Mouse (Mus musculus) B cell, adult 2 months (primary cell): ENCODE data around the gene March5.
"Not testable (repeated sequence)": the region's sequence is repeated elsewhere in the genome, so short reads cannot be mapped to it uniquely, and the experiment has no call there.

ENCODE experiments used
- DNase-seq, 2 experiments: peaks; one replicate each; pipeline ENCODE4 v3.0.0; 2022

March5 gene

GRCm38 (mm10) chr19:37207303-37208175 lies at the start of gene March5:
Gene March5, plus strand, starts transcription at chr19:37207543.
- DNase-seq = peak; percentile 86 to 87

- no peak for DNase-seq
Observed at GRCm38 (mm10) chr19:37172096-37172495, 35.2 kb upstream of the March5 start.

DNA sequence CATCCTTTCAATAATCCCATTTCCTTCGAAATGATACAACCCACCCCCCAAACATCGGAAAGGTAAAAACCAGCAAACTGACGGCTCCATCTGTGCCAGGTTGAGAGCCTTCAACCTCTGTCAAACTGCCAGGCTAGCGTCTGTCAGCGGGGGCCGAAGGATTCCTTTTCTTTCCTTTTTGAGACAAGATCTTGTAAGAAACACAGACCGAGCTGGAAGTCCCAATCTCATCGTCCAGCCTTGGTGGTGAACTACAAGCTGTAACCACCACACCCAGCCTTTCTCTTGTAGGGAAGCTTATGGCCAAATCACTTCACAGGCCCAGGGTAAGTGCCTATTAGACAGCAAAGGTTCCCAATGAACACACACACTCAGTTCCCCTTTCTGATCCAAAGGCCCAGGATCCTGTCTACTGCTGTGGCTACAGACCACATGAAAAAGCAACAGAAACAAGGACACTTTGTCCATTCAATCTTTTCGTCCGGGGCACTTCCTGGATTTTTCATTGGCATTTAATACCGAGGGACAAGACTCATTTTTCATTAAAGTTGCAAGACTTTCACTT lies 34.7 kb upstream of the March5 start:
- DNase-seq = no peak

GRCm38 (mm10) chr19:37173331-37174115 lies 33.8 kb upstream of the March5 start:
- no peak for DNase-seq

DNA sequence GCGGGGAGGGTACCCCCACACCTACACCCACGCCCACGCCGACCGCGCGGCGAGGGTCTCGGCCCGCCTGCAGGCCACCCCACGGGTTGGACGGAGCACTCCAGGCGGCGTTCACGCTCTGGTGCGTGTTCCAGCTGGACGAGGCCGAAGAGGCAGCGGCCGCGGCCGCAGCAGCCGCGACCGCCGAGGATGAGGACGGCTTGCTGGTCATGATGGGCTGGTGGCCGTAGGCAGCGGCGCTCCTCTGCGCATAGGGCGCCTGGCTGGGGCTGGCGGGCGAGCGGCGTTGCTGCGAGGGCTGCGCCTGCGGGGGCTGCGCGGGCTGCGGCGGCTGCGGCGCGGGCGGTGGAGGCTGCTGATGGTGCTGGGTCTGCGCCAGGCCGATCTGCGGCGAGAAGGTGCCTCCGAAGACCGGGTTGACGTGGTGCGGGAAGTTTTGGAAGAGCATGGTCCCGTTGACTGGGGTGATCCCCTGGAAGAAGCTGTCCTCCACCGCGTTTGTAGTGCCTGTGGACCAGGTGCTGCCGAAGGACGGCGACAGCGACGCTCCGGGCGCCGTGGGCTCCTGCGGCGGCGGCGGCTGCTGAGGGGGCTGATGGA lies 33.1 kb upstream of the March5 start:
- DNase-seq = peak; percentile 43 to 54

GRCm38 (mm10) chr19:37174716-37175435 lies 32.5 kb upstream of the March5 start:
- DNase-seq = peak; percentile 67 to 69

GRCm38 (mm10) chr19:37175436-37175805 lies 31.9 kb upstream of the March5 start:
- no peak for DNase-seq

DNA sequence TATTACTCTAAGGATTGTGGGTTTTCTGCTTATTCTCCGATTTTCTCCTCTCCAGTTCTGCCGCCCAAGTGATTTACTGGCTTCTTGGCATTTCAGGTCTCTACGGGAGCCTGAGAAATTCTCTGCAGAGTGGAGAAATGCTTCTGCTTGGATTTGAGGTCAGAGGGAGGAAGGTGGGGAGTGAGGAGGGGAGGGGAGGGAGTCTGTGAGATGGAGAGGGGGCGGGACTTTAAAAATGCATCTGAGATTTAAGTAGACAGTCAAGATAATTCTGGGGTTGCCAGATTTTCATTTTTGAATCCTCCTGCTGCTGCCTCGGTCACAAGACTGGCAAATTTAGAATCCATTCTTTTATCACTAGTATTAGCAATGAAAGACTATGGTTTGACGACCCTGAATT lies 31.4 kb upstream of the March5 start:
- DNase-seq = no peak

- no peak for DNase-seq
Observed at GRCm38 (mm10) chr19:37176879-37177462, 30.4 kb upstream of the March5 start.

- DNase-seq = peak; percentile 13 to 29
Observed at GRCm38 (mm10) chr19:37177819-37178708, 29.3 kb upstream of the March5 start.

GRCm38 (mm10) chr19:37188366-37188948 lies 18.9 kb upstream of the March5 start:
- DNase-seq = no peak

- no peak for DNase-seq
Observed at GRCm38 (mm10) chr19:37192475-37193058, 14.8 kb upstream of the March5 start.

GRCm38 (mm10) chr19:37198165-37198880 lies 9.0 kb upstream of the March5 start:
- no peak for DNase-seq

- DNase-seq = no peak
Observed at GRCm38 (mm10) chr19:37199889-37200288, 7.5 kb upstream of the March5 start.

GRCm38 (mm10) chr19:37203371-37203770 lies 4.0 kb upstream of the March5 start:
- DNase-seq = no peak

- not testable (repeated sequence) for DNase-seq
Observed at GRCm38 (mm10) chr19:37205155-37205554, 2.2 kb upstream of the March5 start.

DNA sequence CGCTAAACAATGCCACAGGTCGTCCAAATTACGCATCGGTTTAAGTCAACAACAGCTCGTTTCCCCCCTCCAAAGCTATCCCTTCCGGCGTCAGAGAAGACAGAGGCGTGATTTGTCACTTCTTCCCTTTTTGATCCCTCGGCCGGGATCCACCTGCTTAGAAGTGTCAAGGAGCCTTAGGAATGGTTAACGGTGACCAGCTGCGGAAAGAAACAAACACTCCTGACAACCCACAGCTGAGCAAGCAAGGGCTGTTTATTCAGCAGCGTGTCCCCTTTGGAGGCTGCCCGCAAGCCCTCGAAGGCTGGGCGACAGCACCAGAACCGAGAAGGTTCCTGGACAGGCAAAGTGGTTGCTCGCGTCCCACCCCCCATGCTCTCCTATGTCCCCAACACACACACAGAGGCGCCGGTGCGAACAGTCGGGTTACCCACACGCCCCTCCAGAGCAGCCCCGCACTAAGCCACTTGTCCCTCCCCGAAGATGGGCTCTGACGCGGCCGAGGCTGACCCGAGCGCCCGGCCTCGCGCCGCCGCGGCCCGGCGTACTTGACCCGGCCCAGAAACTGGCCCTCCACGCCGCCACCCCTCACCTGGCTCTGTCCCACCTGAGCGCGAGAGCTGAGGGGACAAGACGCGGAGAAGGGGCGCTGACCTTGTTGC lies 571 bp upstream of the March5 start:
- DNase-seq = peak in 1 of 2 experiments; percentile 44

DNA sequence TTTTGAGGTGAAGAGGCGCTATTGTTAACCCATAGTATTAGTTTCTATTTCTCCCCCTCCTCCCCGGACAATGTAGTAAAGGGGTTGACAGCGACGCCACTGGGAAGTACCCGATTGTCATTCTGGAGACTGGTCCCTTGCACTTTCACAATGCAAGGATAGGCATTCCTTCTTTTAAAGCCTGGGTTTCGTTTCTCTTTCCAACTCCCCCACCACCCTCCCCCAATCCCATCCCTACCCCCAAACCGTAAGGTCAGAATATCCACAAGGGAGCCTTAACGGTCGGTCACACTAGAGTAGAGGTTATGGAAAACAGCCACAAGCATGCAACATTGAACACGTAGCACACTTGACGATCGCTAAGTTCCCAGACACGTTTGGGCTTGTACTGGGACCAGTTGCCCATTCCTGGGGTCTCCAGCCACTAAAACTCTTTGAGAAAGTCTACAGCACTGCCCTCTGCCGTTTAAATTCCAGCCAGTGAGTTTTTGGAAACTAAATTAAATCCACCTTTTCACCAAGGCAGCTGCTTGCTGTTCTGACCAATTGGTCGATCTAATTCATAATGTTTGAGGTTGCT lies 923 bp downstream of the March5 start, which contains the start of gene Cpeb3:
Gene Cpeb3 (minus strand): TSS at position 426 of the 580 bp plus-strand sequence.
- DNase-seq = peak; percentile 31 to 49
